Mouse (Mus musculus) thymus, postnatal 25 days (tissue): Measurements from ENCODE around the gene Dap3.
"Not testable (repeated sequence)": the region's sequence is repeated elsewhere in the genome, so short reads cannot be mapped to it uniquely, and the experiment has no call there.

Source experiments
- DNase-seq: peaks from one replicate; pipeline ENCODE4 v3.0.0; 2022

Gene Dap3

GRCm38 (mm10) chr3:88912585-88912984 lies 38.4 kb downstream of the Dap3 start:
- DNase-seq = no peak

GRCm38 (mm10) chr3:88906393-88907159 lies 44.4 kb downstream of the Dap3 start:
- no peak for DNase-seq

- no peak for DNase-seq
Observed at GRCm38 (mm10) chr3:88905741-88906140, 45.2 kb downstream of the Dap3 start.

- no peak for DNase-seq
Observed at GRCm38 (mm10) chr3:88905209-88905608, 45.8 kb downstream of the Dap3 start.

GRCm38 (mm10) chr3:88904803-88905202 lies 46.2 kb downstream of the Dap3 start:
- no peak for DNase-seq

- not testable (repeated sequence) for DNase-seq
Observed at GRCm38 (mm10) chr3:88893011-88893410, 58.0 kb downstream of the Dap3 start.

DNA sequence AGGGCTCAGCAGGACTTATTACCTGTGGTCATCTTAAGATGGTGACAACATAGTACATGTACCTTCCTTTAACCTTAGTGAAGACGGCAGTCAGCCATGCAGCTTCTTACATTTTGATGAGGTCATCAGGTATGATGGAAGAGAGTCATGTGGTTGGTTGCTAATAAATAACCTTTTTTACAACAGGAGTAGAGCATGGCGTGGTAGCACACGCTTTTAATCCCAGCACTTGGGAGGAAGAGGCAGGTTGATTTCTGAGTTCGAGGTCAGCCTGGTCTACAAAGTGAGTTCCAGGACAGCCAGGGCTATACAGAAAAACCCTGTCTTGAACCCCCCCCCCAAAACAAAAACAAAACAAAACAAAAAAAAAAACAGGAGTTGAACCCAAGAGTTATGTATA lies 68.4 kb downstream of the Dap3 start:
- not testable (repeated sequence) for DNase-seq
